Mouse (Mus musculus) monocyte, adult 2 months (primary cell): Measurements from ENCODE around the gene Frmd4a.
"Not testable (repeated sequence)": the region's sequence is repeated elsewhere in the genome, so short reads cannot be mapped to it uniquely, and the experiment has no call there.

Experiments
- DNase-seq, 2 experiments: peaks; one replicate each; pipeline ENCODE4 v3.0.0; 2022; ENCODE audit warnings: low spot score in 2 of 2, low read depth in 1 of 2

Frmd4a gene

GRCm38 (mm10) chr2:4334936-4335335 lies 317.4 kb downstream of the Frmd4a start:
- DNase-seq: no peak

GRCm38 (mm10) chr2:4335881-4336280 lies 318.4 kb downstream of the Frmd4a start:
- no peak for DNase-seq

- DNase-seq: not testable (repeated sequence)
These were observed 320.8 kb downstream of the Frmd4a start for GRCm38 (mm10) chr2:4338290-4338689.

DNA sequence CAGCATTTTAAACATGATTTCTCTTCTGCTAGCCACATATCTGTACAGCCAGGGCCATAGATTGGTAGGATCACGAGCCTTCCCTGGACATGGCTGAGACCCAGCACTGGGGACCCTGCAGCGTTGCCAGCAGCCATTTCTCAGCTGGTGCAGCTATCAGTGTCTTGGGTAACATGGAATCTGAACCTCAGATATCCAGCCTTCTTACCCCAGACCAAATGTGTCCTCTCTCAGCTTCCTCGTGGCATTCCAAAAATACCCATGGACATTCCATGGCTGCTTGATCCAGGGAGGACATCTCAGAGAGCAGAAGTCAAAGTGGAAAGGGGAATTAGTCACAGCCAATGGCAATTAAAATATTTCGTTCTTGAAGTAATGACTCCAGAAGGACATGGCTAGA lies 321.6 kb downstream of the Frmd4a start:
- DNase-seq: no peak

DNA sequence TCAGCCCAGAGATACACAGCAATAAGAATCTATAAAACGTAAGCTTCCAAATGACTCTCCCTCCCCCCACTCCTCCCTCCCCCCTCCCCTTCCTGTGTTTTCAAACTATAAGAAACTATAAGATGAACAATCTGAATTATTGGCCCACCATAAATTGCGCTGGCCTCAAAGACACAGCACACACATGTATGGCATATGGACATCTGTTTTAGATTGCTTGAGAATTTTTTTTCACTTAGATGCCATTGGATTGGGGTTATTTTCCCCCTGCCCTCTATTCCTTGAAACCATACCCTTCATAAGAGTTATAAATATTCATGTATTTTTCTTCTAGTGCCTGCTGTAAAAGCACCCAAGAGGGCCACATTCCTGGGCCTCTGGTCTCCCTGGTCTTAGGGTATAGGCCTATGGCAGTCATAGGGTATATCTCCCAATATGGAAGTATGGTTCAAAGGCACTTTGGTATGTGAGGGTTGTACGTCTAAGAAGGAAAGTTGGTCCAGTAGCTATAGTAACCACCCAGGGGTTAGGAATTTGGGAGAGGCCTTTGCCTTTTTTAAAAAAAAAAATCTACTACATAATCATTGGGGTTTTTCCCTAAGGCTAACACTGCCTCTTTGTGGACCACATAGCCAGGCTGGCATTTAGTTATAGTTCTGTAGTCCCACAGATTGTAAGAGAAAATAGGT lies 322.2 kb downstream of the Frmd4a start:
- DNase-seq: no peak

- DNase-seq: no peak
These were observed 322.9 kb downstream of the Frmd4a start for GRCm38 (mm10) chr2:4340378-4340777.

DNA sequence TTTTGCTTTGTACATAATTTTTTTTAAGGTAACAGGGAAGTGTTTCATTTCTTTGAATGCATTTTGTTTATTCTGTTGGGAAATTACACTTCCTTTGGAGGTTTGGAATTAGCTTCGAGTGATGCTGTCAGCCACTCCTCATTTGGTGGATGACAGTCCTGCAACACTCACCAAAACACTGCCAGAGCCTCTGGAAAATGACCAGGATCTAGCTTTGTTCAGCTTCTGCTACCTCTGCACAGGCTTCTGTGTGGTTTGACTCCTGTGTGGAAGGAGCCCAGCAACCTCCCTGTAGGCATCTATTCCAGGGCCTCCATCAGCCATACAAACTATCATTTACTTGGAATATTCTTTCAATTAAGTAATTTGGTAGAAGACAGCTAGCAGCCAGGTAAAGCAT lies 323.6 kb downstream of the Frmd4a start:
- DNase-seq: no peak

DNA sequence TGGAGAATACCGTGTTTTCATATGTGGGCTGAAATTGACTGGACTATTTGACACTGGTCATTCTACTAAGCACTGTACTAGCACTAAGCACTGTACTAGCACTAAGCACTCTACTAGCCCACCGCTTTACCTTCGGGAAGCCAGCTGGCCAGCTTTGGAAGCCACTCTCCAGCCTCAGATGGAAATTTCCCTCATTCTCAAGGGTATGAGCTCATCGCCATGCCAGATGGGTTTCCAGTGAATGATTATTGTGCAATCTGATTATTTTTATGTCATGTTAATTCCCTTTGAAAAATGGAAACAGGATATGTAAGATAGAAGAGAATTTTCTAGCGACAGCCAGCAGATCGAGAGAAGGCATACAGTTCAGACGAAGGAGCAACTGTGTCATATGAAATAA lies 324.5 kb downstream of the Frmd4a start:
- no peak for DNase-seq

DNA sequence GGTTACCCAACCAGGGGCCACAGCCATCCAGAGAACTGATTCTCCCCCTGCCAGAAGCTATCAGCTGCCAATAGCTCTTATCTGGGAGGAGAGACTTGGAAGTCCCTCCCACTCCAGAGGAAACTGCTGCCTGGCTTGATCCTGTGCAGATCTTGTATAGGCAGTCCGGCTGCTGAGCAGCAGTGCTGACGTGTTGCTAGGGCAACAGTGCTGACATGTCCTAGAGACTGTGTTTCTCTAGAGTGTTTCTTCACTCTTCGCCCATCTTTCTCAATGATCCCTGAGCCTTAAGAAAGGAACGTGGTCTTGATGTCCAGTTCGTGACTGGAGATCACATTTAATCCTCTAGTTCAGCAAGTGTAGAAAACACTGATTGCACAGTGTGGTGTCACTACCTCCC lies 326.9 kb downstream of the Frmd4a start:
- no peak for DNase-seq

DNA sequence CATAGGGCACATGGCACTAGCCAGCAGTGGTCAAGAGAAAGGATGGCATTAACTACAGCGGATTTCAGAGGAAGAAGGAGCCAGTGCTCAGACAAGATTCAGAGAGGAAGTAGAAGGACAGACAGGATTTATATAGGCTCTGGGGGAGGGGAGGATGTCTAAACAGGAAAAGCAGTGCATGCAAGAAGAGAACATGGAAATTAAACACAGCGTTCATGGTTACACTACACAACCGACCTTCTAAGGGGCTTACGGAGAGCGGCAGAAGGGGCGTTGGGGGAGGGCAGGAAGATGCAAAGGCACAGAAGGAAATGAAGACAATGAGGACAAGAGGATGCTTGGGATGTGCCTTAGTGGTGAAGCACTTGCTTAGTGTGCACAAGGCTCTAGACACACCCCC lies 328.7 kb downstream of the Frmd4a start:
- DNase-seq: no peak

DNA sequence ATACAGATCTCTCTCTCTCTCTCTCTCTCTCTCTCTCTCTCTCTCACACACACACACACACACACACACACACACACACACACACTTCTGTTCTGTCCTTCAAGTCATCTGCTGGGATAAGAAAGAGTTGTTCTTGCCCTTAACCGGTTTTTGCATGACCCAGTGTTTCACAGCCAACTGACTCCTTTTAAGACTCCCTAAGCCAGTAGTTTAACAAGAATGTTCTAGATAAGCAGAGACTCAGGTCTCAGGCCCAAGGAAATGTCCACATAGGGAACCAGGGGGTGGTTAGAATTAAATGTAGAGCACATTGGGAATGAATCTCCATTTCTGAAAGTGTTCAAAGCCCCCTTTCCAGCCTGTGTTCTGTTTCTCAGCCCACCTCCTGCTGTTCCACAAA lies 329.4 kb downstream of the Frmd4a start:
- DNase-seq: no peak

- DNase-seq: no peak
These were observed 330.3 kb downstream of the Frmd4a start for GRCm38 (mm10) chr2:4347782-4348181.

GRCm38 (mm10) chr2:4348509-4348908 lies 331.0 kb downstream of the Frmd4a start:
- no peak for DNase-seq

- no peak for DNase-seq
These were observed 339.4 kb downstream of the Frmd4a start for GRCm38 (mm10) chr2:4356812-4357384.

DNA sequence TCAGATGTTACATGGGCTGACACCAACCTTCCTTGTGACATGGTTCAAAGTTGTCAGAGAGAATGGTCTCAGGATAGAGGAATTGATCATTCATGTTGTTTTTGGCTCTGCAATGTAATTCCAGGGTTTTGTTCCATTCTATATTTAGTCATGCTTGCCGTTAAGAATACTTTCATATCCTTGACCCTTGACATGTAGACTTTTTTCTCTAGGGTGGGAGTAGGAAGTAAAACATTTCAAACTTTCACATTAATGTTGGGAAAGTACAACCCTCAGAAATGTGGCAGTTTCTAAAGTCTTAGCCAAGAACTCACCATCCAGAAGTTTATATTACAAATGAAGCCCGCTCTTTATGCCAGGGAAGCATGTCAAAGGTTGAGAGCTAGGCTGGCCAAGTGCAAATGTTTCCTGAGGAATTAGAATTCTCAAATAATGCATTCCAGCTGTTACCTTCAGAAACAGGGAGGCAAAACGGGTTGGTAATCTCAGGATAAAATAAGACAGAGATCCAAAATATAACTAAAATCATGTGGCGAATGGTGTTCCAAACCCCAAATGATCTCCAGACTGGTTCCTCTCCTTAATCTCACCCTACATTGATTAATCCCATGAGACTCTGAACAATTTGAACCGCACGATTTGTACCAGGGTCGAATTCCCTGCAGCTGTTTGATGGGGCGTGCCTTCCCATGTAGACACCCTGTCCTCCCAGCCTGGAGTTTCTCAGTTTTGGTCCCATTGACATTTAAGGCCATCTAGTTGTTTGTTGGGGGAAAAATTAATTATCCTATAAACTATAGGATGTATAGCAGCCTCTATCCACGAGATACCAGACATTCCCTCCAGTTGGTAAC lies 344.7 kb downstream of the Frmd4a start:
- no peak for DNase-seq

- no peak for DNase-seq
These were observed 347.4 kb downstream of the Frmd4a start for GRCm38 (mm10) chr2:4364908-4365307.

GRCm38 (mm10) chr2:4368544-4368943 lies 351.0 kb downstream of the Frmd4a start:
- DNase-seq: no peak

DNA sequence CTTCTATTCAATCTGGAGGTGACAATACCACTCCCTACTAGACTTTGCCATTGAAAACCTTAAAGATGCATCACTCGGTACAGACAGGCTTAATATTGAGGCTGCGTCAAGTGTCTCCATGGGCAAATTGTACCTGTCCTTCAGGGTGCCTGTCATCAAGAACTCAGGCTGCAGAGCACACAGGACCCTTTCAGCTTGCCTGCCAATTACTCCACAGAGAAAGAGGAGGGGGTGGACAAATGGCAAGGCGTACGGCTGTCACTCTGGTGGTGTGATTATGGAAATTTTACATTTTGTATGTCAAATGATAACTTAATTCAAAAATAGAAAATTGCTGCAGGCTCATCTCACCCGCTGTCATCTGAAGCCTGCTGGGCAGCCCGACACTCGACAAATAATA lies 353.0 kb downstream of the Frmd4a start:
- no peak for DNase-seq

DNA sequence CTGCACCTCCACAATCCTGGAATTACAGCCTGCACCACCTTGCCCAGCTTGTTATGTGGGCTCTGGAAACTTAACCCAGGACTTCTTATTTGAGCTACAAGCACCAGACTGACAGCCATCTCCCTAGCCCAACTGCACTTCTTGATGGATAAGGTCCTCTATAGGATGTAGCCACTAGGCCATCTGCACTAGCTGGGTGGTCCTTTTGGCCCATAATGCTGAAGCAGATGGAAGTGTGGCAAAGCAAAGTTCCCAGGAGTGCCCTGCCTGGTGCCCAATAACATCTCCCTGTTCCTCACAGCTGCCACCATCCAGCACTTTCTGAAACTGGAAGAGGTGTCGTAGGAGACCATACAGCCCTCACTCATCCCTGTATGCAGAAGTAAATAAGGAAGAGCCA lies 353.8 kb downstream of the Frmd4a start:
- no peak for DNase-seq

DNA sequence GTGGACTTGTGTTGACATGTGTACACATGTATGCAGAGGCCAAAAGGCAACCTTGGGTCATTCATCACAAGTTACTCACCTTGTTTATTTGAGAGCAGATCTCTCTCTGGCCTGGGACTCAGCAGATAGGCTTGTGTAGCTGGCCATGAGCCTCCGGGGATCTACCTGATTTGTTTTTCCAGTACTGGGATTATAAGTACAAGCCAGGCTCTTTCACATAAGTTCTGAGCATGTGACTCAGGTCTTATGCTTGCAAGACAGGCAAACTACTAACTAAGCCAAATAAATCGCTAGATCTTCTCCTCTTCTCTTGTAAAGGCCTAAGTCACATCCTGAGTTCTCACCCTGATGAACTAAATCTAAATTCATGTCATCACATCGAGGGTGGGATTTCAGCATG lies 361.3 kb downstream of the Frmd4a start:
- DNase-seq: no peak

GRCm38 (mm10) chr2:4380435-4380834 lies 362.9 kb downstream of the Frmd4a start:
- DNase-seq: no peak

DNA sequence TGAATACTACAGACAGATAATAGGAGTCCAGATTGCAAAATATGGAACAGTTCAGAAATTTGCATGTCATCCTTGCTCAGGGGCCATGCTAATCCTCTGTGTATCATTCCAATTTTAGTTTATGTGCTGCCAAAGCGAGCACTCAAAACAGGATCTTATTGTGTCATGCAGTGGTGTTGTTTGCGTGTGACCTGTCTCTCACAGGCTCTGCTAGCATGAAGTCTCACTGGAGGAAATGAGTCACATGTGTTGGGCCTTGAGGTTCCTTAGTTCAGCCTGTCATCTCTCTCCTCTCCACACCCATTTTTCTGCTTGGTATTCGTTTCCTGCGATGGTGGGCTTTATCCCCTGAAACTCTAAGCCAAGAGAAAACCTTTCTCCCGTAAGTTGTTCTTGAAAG lies 363.4 kb downstream of the Frmd4a start:
- DNase-seq: no peak
